Mouse (Mus musculus): ENCODE data around the gene 2310011J03Rik.
"Not testable (repeated sequence)": the region's sequence is repeated elsewhere in the genome, so short reads cannot be mapped to it uniquely, and the experiment has no call there.

2310011J03Rik gene

DNA sequence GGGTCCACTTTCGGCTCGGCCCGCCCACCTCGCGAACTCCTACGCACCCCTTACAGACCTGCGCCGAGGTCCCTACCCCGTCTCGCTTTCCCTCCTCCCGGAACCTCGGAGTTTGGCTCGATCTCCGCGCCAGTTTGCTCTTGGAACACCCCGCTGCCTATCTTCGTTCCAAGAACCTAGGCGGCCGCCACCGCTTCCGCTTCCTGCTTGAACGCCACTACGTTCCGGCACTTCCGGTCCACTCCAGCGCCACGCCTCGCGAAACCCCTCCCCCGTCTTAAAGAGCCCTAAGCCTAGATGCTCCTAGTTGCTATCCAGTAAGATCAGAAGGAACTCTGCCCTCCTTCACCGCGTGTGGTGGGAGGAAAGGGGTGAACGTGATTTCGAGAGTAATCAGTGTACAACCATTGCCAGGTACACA is at the start of gene 2310011J03Rik:
2310011J03Rik (minus strand) TSS at position 198 of the 421 bp plus-strand sequence.
- peak; percentile 94 for DNase-seq (ENCODE audit: low spot score)

DNA sequence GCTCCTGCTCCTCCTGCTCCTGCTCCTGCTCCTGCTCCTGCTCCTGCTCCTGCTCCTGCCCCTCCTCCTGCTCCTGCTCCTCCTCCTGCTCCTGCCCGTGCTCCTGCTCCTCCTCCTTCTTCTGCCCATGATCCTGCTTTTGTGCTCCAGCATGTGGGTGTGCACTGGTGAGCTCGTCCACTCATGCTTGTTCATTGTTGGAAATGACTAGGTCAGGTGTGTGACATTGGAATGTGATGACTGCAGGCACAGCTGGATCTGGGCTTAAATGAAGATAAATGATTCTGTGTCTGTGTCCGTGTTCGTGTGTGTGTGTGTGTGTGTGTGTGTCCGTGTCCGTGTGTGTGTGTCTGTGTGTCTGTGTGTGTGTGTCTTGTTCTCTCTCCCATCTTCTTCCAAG is 48.1 kb upstream of the 2310011J03Rik start:
- no peak for DNase-seq (ENCODE audit: low spot score)

- no peak for DNase-seq (ENCODE audit: low spot score)
Observed at GRCm38 (mm10) chr10:80367954-80368353, 47.6 kb upstream of the 2310011J03Rik start.

GRCm38 (mm10) chr10:80365736-80366135 is 45.4 kb upstream of the 2310011J03Rik start:
- no peak for DNase-seq (ENCODE audit: low spot score)

DNA sequence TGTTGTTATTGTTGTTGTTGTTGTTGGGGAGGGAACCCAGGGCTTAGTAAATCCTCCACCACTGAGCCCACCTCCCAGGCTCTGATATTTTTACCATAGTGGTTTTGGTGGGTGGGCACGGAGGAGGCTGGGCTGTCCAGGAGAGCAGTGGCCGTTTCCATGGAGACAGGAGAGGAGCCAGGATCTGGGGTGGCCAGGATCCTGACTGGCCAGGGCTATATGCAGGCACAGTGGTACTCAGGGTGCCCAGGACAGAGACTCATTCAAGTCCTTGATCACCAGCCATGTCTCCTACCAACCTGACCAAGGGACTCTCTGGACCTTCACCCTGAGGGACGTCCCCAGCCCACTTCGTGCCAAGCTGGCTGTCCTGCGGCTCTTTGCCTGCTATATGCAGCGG is 43.4 kb upstream of the 2310011J03Rik start:
- DNase-seq (ENCODE audit: low spot score), result no peak

- peak; percentile 60 for DNase-seq (ENCODE audit: low spot score)
Observed at GRCm38 (mm10) chr10:80357994-80358639, 37.8 kb upstream of the 2310011J03Rik start.

GRCm38 (mm10) chr10:80357336-80357735 is 37.0 kb upstream of the 2310011J03Rik start:
- DNase-seq (ENCODE audit: low spot score), result no peak

DNA sequence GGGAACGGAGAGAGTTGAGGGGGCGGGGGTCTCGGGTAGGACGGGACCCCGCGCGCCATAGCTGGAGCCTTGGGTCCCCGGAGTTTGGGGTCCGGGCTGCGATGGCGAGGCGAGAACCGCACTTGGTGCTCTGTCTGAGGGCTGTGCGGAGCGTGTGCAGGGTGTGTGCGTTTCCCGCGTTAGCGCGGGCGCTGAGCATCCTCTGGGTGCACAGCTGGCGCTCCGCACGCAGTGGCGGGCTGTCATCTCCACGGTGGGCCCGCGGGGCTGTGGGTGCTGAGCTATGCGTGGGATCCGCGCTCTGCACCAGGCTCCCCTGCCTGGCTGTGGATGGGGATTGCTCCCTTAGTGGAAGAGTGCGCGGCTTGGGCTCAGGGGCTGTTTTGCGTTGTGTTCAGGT is 36.4 kb upstream of the 2310011J03Rik start:
- no peak for DNase-seq (ENCODE audit: low spot score)

DNA sequence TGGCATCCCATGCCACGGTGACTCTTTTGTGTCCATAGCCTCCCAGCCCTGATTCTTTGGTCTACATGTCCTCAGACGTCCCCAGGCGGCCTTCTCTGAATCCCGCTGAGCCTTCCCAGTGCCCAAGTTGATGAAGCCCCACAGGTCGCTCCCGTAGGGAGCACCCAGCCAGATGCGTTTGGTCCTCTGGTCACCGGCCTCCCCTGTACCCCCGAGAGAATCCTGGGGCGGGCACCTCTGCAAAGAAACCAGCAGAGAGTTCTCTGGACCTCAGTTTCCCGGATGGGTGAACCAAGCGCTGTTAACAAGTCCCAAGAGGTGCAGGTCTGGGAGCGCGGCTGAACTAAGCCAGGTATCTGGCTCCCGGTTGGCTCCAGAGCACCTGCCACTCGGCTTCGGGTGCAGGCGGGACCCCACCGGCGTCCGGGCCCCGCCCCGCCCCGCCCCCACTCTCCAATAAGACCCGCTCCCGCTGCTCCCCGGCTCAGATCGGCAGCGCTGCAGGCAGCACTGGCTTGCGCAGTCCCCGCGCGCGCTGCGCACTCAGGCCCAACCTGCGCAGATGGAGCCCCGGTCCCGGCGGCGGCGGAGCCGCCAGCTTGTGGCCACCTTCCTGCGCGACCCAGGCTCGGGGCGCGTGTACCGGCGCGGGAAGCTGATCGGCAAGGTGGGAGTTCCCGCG is 35.8 kb upstream of the 2310011J03Rik start, which contains the start of gene Plk5:
Plk5 (plus strand) TSS at position 459 of the 682 bp plus-strand sequence.
- DNase-seq (ENCODE audit: low spot score), result no peak

DNA sequence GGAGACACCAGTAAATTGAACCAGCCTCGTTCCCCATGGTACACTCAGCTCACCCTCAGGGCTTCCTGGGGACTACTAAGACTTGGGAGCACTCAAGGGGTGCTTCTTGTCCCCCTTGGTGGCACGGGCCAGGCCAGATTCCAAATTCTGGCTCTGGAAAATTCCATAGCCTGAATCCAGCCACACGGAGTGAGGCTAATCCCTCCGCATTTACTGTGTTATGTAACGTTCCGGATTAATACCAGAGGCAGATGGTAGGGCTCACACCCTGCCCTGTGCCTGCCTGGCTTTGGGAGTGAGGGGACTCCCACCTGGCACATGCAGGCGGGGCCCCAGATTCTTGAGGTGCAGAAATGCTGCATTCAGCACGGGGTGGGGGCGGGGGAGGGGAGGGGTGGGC is 35.1 kb upstream of the 2310011J03Rik start:
- DNase-seq (ENCODE audit: low spot score), result no peak

DNA sequence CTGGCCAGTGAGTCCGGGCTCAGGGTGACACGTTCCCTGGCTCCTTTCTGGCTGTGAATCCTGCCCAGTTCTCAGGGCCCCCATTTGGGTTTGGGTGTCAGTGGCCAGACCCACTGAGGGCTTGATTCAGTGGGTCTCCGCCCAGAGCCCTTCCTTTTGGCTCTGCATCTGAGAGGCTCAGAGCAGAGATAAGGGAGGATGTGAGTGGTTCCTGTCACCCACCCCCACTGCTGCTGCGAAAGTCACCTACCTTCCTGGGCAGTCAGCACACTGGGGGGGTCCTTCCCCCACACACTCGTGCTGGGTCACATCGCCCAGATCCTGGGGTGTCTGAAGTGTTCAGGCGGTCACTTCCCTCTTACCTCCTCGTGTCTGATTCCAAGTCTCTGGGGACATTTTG is 32.4 kb upstream of the 2310011J03Rik start:
- DNase-seq (ENCODE audit: low spot score), result no peak

- no peak for DNase-seq (ENCODE audit: low spot score)
Observed at GRCm38 (mm10) chr10:80351896-80352295, 31.6 kb upstream of the 2310011J03Rik start.

DNA sequence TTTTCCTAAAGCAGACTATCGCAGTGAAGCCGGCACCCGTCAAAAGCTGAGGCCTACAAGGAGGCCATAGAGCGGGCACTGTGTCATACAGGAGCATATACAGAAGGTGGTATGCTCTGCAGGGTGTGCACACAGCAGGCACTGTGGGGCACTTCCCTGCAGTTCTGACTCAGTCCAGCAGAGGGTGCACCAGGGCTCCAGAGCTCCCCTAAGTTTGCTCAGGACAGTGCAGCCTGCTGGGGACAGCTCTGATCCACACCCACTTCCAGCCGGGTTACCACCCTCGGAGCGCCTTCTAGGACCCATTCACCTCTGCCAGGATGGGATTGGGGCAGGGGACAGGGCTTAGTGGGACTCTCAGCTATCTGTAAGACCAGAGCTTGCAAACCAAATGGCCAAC is 30.0 kb upstream of the 2310011J03Rik start:
- peak; percentile 90 for DNase-seq (ENCODE audit: low spot score)

- DNase-seq (ENCODE audit: low spot score), result peak; percentile 61
Observed at GRCm38 (mm10) chr10:80348981-80349380, 28.6 kb upstream of the 2310011J03Rik start.

DNA sequence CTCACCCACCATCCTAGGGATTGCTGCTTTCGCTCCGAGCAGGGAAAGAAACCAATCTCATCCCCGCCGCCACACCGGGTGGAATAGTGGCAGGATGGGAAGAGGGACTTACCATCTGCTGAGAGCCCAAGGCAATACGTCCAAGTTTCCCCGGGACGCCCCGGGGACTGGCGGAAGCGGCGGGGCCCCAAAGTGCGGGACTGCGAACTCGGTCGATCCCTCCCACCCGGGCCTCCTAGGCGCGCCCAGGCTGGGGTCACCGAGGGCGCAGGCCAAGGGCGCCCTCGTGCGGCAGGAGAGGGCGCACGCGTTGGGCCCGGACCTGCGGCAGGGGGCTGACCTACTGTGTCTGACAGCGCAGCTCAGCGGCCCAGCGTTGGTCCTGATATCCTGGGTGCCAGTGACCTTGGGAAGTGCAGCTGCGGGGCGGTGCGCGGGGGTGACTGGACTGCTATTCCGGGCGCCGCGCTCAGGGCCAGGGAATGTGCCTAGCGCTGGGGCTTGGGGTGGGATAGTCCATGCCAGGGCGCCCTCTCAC is 28.0 kb upstream of the 2310011J03Rik start, which contains the start of gene Adamtsl5:
Adamtsl5 (minus strand) TSS at position 169 of the 538 bp plus-strand sequence.
- DNase-seq (ENCODE audit: low spot score), result peak; percentile 63

GRCm38 (mm10) chr10:80347514-80347967 is 27.2 kb upstream of the 2310011J03Rik start:
- peak; percentile 46 for DNase-seq (ENCODE audit: low spot score)

DNA sequence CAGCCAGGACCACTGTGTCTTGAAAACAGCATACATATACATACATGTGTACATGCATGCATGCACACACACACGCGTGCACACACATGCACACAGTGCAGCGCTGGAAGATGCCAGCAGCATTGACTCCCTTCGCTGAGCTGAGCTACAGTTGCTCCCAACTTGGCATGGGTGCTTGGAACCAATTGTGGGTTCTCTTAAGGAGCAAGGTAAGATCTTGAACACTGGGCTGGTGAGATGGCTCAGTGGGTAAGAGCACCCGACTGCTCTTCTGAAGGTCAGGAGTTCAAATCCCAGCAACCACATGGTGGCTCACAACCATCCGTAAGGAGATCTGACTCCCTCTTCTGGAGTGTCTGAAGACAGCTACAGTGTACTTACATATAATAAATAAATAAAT is 25.6 kb upstream of the 2310011J03Rik start:
- not testable (repeated sequence) for DNase-seq (ENCODE audit: low spot score)

DNA sequence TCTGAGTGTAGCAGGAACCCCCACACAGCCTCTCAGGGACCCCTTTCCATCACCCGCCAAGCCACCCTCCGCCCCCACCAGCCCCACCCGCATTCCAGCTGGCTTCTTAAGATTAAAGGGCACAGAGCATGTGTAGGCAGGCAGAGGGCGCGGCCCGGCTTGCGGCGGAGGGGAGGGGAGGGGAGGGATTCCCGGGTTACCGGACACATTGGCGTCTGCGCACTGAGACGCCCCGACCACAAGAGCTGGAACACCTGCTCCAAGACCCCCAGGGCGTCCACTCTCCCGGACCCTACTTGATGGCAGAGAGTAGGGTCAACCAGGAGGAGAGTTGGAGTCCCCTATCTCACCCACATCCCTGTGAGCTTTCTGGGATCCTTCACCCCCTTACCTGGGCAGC is 24.8 kb upstream of the 2310011J03Rik start:
- peak; percentile 77 for DNase-seq (ENCODE audit: low spot score)

DNA sequence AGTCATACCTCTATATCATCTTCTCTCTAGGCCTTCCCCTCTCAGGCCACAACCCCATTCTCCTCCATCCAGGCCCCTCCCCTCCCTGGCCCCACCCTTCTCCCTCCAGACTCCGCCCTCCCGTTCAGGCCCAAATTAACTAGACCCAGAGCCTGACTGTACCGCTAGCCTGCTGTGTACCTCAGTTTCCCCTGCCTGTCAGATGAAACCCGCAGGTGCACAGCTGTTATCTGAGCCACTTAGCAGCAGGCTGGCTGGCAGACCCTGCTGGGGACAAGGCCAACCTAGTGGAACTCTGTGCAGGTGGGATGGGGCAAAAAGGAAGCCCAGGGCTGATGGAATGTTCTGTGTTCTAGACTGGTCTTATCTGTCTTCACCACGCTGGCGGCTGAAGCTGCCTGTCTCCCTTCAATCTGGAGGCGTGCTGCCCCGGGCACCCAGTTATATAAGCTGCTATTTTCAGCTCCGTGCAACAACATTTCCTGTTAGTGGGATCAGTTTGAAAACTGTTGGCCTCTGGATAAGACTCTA is 23.9 kb upstream of the 2310011J03Rik start:
- DNase-seq (ENCODE audit: low spot score), result no peak

- DNase-seq (ENCODE audit: low spot score), result no peak
Observed at GRCm38 (mm10) chr10:80343425-80343895, 23.1 kb upstream of the 2310011J03Rik start.

GRCm38 (mm10) chr10:80342749-80343424 is 22.6 kb upstream of the 2310011J03Rik start:
- peak; percentile 71 for DNase-seq (ENCODE audit: low spot score)

DNA sequence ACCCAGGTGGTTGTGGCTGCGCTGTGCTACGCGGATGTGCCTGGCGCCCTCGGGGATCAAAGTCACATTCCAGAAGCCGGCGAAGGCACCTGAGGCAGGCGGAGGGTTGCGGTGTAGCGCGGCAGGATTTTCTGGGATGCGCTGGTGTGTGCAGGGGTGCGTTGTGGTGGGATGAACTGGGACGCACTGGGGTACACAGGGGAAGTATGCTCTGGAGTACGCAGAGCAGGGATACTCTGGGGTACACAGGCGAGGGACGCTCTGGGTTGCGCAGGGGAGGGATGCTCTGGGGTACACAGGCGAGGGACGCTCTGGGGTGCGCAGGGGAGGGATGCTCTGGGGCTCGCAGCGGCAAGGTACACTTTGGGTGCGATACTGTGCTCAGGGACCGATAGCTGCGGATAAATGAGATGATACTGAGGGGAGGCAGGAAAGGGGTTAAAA is 22.0 kb upstream of the 2310011J03Rik start:
- DNase-seq (ENCODE audit: low spot score), result no peak

Measured in urinary bladder, postnatal 14 days (tissue).